Mouse (Mus musculus): ENCODE measurements around the gene Dpy19l3. TPM values are rescaled to one million over a fixed set of nuclear protein-coding genes. Genes with fewer than 3 reads are reported as not detected.
A peak's percentile ranks its signal among the peaks of the same experiment; 100 is the strongest.

The Dpy19l3 gene
- polyA plus RNA-seq, 2 experiments: 2.1 to 7.3 TPM

DNA sequence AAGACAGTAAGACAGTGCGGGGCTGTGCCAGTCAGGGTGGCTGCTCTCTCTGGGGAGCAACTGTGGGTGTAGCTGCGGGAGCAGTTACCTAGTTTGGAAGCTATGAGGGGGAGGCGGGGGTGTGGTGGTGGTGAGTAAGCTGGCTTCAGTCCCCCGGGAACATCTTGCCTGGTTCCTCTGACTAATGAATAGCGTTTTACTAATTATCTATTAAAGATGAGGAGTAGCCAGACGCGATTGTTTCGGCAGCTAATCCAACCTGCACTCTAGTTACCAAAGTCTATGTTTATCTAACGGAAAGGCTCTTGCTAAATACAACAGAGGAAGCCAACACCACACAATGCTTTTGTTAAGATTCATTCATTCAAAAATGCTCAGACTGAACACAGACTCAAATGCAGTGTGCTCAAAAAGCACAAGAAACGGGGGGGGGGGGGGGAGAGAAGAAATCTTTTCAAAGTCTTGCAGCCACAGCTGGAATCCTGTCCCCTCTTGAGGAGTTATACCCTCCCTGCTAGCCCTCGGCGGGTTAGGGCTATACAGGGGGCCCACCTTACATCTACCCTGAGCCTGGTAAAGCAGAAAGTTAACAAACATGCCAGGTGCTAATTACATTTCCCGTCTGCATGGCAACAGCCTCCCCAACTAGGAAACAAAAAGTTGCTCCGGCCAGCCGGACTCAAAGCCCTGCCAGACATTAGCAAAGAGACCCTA, 778 bp downstream of the Dpy19l3 start:
- WGBS (ENCODE audit: insufficient replicate concordance): 10% methylated on average over 15 of the region's 15 CpGs
- Histone ChIP-seq H3K4me2 (ENCODE audit: low read depth) (peak overlapping the region; percentile 88), H3K9ac (replicated peaks) (no peak overlapping the region; the same call in 1 of the 2 replicates), H3K36me3 (replicated peaks; ENCODE audit: control insufficient read depth, insufficient read depth, low read depth) (no peaks in the 10 kb centered on the region), H3K4me1 (replicated peaks; ENCODE audit: control insufficient read depth in 2 of 2, insufficient read depth in 2 of 2, low read length in 1 of 2) (peaks cover 3 to 9% of the 10 kb centered on the region in 2 experiments; a peak in 3 of 4 replicates), H3K27me3 (ENCODE audit: control insufficient read depth, insufficient read depth, low read length) (no peaks in the 10 kb centered on the region), H3K9me3 (ENCODE audit: control insufficient read depth, low read length) (no peaks in the 10 kb centered on the region), H3K4me3 (ENCODE audit: insufficient read depth in 1 of 2, low read depth in 2 of 2, low read length in 2 of 2) (peak overlapping the region; percentile 61 to 67), H3K27ac (no peak overlapping the region)
- TF ChIP-seq CTCF (IDR thresholded peaks at IDR 0.05; ENCODE audit: low read depth) (no peak), EP300 (IDR thresholded peaks at IDR 0.05; ENCODE audit: low read depth) (no peak)
- ATAC-seq (ENCODE audit: insufficient read depth): no peak
- DNase-seq (ENCODE audit: low read depth in 3 of 3, low spot score in 3 of 3): no peak

DNA sequence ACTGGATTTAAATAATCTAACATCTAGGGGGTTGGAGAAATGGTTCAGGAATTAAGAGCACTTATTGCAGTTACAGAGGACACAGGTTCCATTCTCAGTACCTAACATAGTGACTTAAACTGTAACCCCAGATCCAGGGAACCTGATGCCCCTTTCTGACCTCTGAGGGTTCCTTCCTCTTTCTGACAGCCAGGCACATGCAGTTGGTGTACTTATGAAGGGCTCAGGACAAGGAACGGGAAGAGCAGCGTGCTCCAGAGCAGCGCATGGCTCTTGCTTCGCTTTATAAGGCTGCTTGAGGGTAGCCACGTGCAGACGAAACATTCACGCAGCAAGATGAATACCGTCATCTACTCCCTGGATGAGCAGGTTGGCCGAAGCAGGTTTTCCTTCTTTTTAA, 3.4 kb downstream of the Dpy19l3 start:
- 58% methylated on average over 9 of the region's 9 CpGs for WGBS (ENCODE audit: insufficient replicate concordance)
- no peak for ATAC-seq (ENCODE audit: insufficient read depth)
- DNase-seq (ENCODE audit: low read depth in 3 of 3, low spot score in 3 of 3): no peak
- H3K4me2 ChIP-seq (ENCODE audit: low read depth): no peak overlapping the region
- no peaks in the 10 kb centered on the region for H3K36me3 ChIP-seq (replicated peaks; ENCODE audit: control insufficient read depth, insufficient read depth, low read depth)
- H3K9me3 ChIP-seq (ENCODE audit: control insufficient read depth, low read length): no peaks in the 10 kb centered on the region
- H3K4me3 ChIP-seq (ENCODE audit: insufficient read depth in 1 of 2, low read depth in 2 of 2, low read length in 2 of 2): no peak overlapping the region
- no peak overlapping the region for H3K27ac ChIP-seq
- peaks cover 3 to 10% of the 10 kb centered on the region in 2 experiments; a peak in 3 of 4 replicates for H3K4me1 ChIP-seq (replicated peaks; ENCODE audit: control insufficient read depth in 2 of 2, insufficient read depth in 2 of 2, low read length in 1 of 2)
- H3K27me3 ChIP-seq (ENCODE audit: control insufficient read depth, insufficient read depth, low read length): no peaks in the 10 kb centered on the region
- no peak overlapping the region for H3K9ac ChIP-seq (replicated peaks)
- TF ChIP-seq EP300 (IDR thresholded peaks at IDR 0.05; ENCODE audit: low read depth): no peak
- no peak for TF ChIP-seq CTCF (IDR thresholded peaks at IDR 0.05; ENCODE audit: low read depth)

DNA sequence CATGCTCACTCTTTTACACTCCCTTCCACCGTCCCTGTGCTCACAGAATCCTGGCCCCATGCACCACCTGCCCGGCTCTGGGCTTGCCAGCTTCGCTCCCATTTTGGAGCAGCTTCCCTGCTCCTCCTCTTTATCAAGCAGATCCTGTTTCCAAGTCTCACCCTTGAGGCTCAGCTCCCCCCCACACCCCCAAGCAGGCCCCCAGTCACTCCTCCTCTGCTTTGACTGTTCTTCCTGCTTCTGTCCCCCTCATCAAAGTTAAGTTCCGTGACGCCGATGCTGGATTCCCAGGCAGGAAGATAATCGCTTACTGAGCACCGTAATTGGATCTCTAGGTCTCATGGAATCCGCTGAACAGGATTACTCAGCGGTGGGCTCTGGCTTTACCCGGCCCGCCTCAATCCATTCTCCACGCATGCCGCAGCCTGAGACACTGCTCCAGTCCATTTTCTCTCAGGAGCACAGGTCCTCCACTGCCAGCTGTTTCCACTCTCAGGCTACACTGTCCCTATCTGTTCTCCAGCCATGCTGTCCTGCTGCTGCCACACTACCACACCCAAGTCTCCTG, 6.8 kb downstream of the Dpy19l3 start:
- no peak for TF ChIP-seq CTCF (IDR thresholded peaks at IDR 0.05; ENCODE audit: low read depth)
- TF ChIP-seq EP300 (IDR thresholded peaks at IDR 0.05; ENCODE audit: low read depth): no peak

DNA sequence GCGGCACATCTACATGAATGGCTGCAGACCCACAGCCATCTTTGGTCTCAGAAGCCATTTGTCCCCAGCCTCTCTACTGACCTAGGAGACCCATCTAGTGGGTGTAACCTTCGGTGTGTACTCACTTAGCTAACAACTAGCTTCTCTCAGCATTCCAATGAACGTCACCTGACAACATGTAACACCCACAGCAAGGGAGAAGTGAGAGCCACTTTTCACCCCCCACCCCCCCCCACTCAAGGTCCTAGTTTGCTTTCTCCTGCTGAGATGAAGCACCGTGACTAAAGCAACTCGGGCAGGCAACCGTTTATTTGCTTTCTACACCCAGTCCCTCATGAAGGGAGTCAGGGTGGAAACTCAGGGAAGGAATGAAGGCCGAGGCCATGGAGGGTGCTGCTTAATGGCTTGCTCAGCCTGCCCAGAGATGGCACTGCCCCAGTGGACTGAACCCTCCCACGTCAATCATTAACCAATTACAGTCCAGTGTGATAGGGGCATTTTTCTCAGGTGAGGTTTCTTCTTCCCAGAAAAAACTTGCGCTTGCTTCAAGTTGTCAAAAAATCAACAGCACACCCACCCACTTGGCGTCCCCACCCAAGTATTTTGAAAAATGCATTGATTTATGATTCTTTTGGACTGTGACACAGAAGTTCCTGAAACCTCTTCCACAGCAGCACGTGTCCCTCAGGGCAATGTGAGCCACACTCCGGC, 7.4 kb downstream of the Dpy19l3 start:
- whole genome bisulfite sequencing (ENCODE audit: insufficient replicate concordance): 71% methylated on average over 12 of the region's 12 CpGs
- no peak for DNase-seq (ENCODE audit: low read depth in 3 of 3, low spot score in 3 of 3)
- H3K36me3 ChIP-seq (replicated peaks; ENCODE audit: control insufficient read depth, insufficient read depth, low read depth): no peaks in the 10 kb centered on the region
- ATAC-seq (ENCODE audit: insufficient read depth): no peak
- TF ChIP-seq EP300 (IDR thresholded peaks at IDR 0.05; ENCODE audit: low read depth) (no peak), CTCF (IDR thresholded peaks at IDR 0.05; ENCODE audit: low read depth) (no peak)
- H3K4me3 ChIP-seq (ENCODE audit: insufficient read depth in 1 of 2, low read depth in 2 of 2, low read length in 2 of 2): no peak overlapping the region
- H3K9ac ChIP-seq (replicated peaks): no peak overlapping the region
- H3K27ac ChIP-seq: no peak overlapping the region
- H3K4me2 ChIP-seq (ENCODE audit: low read depth): no peak overlapping the region
- H3K9me3 ChIP-seq (ENCODE audit: control insufficient read depth, low read length): no peaks in the 10 kb centered on the region
- peaks cover 0 to 7% of the 10 kb centered on the region in 2 experiments; a peak in 2 of 4 replicates for H3K4me1 ChIP-seq (replicated peaks; ENCODE audit: control insufficient read depth in 2 of 2, insufficient read depth in 2 of 2, low read length in 1 of 2)
- no peaks in the 10 kb centered on the region for H3K27me3 ChIP-seq (ENCODE audit: control insufficient read depth, insufficient read depth, low read length)

More for the DNA sequence above, 6.8 kb downstream of the Dpy19l3 start:
- ATAC-seq (ENCODE audit: insufficient read depth) (no peak), DNase-seq (ENCODE audit: low read depth in 3 of 3, low spot score in 3 of 3) (no peak)
- H3K9me3 ChIP-seq (ENCODE audit: control insufficient read depth, low read length): no peaks in the 10 kb centered on the region
- H3K27me3 ChIP-seq (ENCODE audit: control insufficient read depth, insufficient read depth, low read length): no peaks in the 10 kb centered on the region
- H3K27ac ChIP-seq: no peak overlapping the region
- no peaks in the 10 kb centered on the region for H3K36me3 ChIP-seq (replicated peaks; ENCODE audit: control insufficient read depth, insufficient read depth, low read depth)
- 78% methylated on average over 14 of the region's 14 CpGs for WGBS (ENCODE audit: insufficient replicate concordance)
- H3K4me2 ChIP-seq (ENCODE audit: low read depth): no peak overlapping the region
- no peak overlapping the region for H3K9ac ChIP-seq (replicated peaks)
- no peak overlapping the region for H3K4me3 ChIP-seq (ENCODE audit: insufficient read depth in 1 of 2, low read depth in 2 of 2, low read length in 2 of 2)
- peaks cover 0 to 7% of the 10 kb centered on the region in 2 experiments; a peak in 2 of 4 replicates for H3K4me1 ChIP-seq (replicated peaks; ENCODE audit: control insufficient read depth in 2 of 2, insufficient read depth in 2 of 2, low read length in 1 of 2)

DNA sequence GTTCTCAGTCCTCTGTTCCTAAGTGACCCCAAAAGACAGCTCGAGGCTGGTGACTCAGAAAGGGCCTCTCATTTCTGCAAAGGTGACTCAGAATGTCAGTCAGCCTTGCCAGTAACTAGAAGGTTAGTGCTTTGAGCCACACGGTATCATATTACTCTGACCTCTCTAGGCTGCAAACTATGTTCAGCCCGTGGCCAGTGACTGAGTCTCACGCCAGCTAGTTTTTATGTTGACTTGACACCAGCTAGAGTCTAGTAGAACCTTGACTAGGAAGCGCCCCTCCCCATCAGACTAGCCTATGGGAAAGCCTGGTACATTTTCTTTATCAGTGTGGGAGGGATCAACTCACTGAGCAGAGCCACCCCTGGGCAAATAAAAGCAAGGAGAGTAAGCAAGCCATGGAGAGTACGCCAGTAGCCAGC, 9.0 kb downstream of the Dpy19l3 start:
- H3K9ac ChIP-seq (replicated peaks): no peak overlapping the region
- H3K27me3 ChIP-seq (ENCODE audit: control insufficient read depth, insufficient read depth, low read length): no peaks in the 10 kb centered on the region
- H3K9me3 ChIP-seq (ENCODE audit: control insufficient read depth, low read length): no peaks in the 10 kb centered on the region
- DNase-seq (ENCODE audit: low read depth in 3 of 3, low spot score in 3 of 3): no peak
- no peak overlapping the region for H3K4me2 ChIP-seq (ENCODE audit: low read depth)
- 57% methylated on average over 6 of the region's 6 CpGs for WGBS (ENCODE audit: insufficient replicate concordance)
- TF ChIP-seq EP300 (IDR thresholded peaks at IDR 0.05; ENCODE audit: low read depth) (no peak), CTCF (IDR thresholded peaks at IDR 0.05; ENCODE audit: low read depth) (no peak)
- peaks cover 0 to 7% of the 10 kb centered on the region in 2 experiments; a peak in 2 of 4 replicates for H3K4me1 ChIP-seq (replicated peaks; ENCODE audit: control insufficient read depth in 2 of 2, insufficient read depth in 2 of 2, low read length in 1 of 2)
- no peak overlapping the region for H3K4me3 ChIP-seq (ENCODE audit: insufficient read depth in 1 of 2, low read depth in 2 of 2, low read length in 2 of 2)
- peak; percentile 70 for ATAC-seq (ENCODE audit: insufficient read depth)
- no peaks in the 10 kb centered on the region for H3K36me3 ChIP-seq (replicated peaks; ENCODE audit: control insufficient read depth, insufficient read depth, low read depth)
- no peak overlapping the region for H3K27ac ChIP-seq

Measured in liver, embryonic 14.5 days (tissue).